Mouse (Mus musculus): ENCODE measurements around the gene Ubp1. TPM values are rescaled to one million over a fixed set of nuclear protein-coding genes. Genes with fewer than 3 reads are reported as not detected.
A peak's percentile ranks its signal among the peaks of the same experiment; 100 is the strongest.

Ubp1 gene
- polyA plus RNA-seq, 2 experiments, result 46.0 to 72.6 TPM

DNA sequence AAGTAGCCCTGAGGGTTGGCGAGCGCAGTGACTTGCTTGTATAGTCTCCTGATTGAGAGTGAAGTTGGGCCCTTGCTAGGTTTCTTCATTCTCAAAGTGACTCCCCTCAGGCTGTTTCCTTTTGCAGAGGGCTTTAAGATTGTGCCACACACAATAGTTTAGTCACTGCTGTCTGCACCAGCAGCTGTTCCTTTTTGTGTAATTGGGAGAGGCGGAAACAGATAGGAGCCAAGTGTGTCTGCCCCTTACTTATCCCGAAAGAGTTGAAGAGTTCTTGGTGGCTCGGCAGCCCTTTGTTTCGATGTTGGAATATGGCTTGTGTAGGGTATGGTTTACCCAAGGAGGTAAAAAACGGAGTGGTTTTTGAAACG is 1.4 kb downstream of the Ubp1 start:
- TF ChIP-seq EP300 (IDR thresholded peaks at IDR 0.05; ENCODE audit: low read depth) (no peak), CTCF (IDR thresholded peaks at IDR 0.05; ENCODE audit: low read depth) (no peak)
- Histone ChIP-seq H3K27ac (peak overlapping the region; percentile 92), H3K36me3 (replicated peaks; ENCODE audit: control insufficient read depth, insufficient read depth, low read depth) (no peaks in the 10 kb centered on the region; the same call in none of the 2 replicates), H3K4me3 (ENCODE audit: insufficient read depth in 1 of 2, low read depth in 2 of 2, low read length in 2 of 2) (peak overlapping the region; percentile 91 to 98), H3K27me3 (ENCODE audit: control insufficient read depth, insufficient read depth, low read length) (no peaks in the 10 kb centered on the region), H3K4me2 (ENCODE audit: low read depth) (peak overlapping the region; percentile 94), H3K9ac (replicated peaks) (peak overlapping the region; percentile 91), H3K9me3 (ENCODE audit: control insufficient read depth, low read length) (no peaks in the 10 kb centered on the region), H3K4me1 (replicated peaks; ENCODE audit: control insufficient read depth in 2 of 2, insufficient read depth in 2 of 2, low read length in 1 of 2) (peaks cover 32 to 43% of the 10 kb centered on the region in 2 experiments)
- DNase-seq (ENCODE audit: low read depth in 3 of 3, low spot score in 3 of 3), result no peak
- WGBS (ENCODE audit: insufficient replicate concordance), result under 1% methylated on average over 8 of the region's 8 CpGs
- ATAC-seq (ENCODE audit: insufficient read depth), result no peak

DNA sequence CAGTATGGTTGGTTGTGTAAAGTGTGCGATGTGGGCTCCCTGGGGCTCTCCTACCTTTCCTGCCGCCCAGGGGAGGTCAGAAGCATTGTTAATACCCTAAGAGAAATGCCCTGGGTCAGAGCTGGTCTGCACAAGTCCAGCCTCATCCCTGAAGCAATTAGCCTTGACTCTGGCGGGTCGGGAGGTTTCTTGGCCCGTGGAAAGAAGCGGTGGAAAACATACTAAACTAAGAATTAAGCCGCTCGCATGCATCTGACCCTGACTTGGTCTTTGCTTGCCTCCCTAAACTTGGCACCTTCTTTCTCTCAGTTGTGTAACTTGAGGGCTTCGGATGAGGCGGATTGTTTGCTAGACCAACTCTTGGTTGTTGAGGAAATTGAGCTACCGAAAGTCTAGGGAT is 1.8 kb downstream of the Ubp1 start:
- DNase-seq (ENCODE audit: low read depth in 3 of 3, low spot score in 3 of 3) (no peak), ATAC-seq (ENCODE audit: insufficient read depth) (no peak)
- Histone ChIP-seq H3K27me3 (ENCODE audit: control insufficient read depth, insufficient read depth, low read length) (no peaks in the 10 kb centered on the region), H3K4me3 (ENCODE audit: insufficient read depth in 1 of 2, low read depth in 2 of 2, low read length in 2 of 2) (peak overlapping the region; percentile 91 to 98), H3K9ac (replicated peaks) (peak overlapping the region; percentile 91), H3K9me3 (ENCODE audit: control insufficient read depth, low read length) (no peaks in the 10 kb centered on the region), H3K4me2 (ENCODE audit: low read depth) (peak overlapping the region; percentile 94), H3K27ac (peak overlapping the region; percentile 92), H3K4me1 (replicated peaks; ENCODE audit: control insufficient read depth in 2 of 2, insufficient read depth in 2 of 2, low read length in 1 of 2) (peaks cover 36 to 46% of the 10 kb centered on the region in 2 experiments), H3K36me3 (replicated peaks; ENCODE audit: control insufficient read depth, insufficient read depth, low read depth) (no peaks in the 10 kb centered on the region; the same call in none of the 2 replicates)
- TF ChIP-seq EP300 (IDR thresholded peaks at IDR 0.05; ENCODE audit: low read depth) (no peak), CTCF (IDR thresholded peaks at IDR 0.05; ENCODE audit: low read depth) (no peak)
- WGBS (ENCODE audit: insufficient replicate concordance), result 14% methylated on average over 11 of the region's 11 CpGs

DNA sequence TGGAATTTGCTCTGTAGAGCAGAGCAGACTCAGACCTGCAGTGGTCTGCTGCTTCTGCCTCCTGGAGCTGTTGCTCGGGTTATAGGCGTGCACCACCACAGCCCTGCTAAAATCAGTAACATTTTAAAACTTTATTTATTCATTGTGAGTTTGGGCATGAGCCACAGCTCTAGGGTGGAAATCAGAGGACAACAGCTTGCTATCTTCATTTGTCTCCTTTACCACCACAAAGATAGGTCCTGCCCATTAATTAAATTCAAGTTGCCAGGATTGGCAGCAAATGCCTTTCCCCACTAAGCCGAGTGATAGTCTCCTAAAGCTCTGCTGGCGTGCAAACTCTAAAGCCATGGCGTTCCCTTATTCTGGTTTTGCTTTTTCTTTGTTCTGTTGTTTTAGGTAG is 4.9 kb downstream of the Ubp1 start:
- Histone ChIP-seq H3K36me3 (replicated peaks; ENCODE audit: control insufficient read depth, insufficient read depth, low read depth) (peaks cover 4% of the 10 kb centered on the region), H3K4me3 (ENCODE audit: insufficient read depth in 1 of 2, low read depth in 2 of 2, low read length in 2 of 2) (no peak overlapping the region), H3K27me3 (ENCODE audit: control insufficient read depth, insufficient read depth, low read length) (no peaks in the 10 kb centered on the region), H3K9me3 (ENCODE audit: control insufficient read depth, low read length) (no peaks in the 10 kb centered on the region), H3K27ac (peak overlapping the region; percentile 44), H3K4me1 (replicated peaks; ENCODE audit: control insufficient read depth in 2 of 2, insufficient read depth in 2 of 2, low read length in 1 of 2) (peaks cover 54 to 70% of the 10 kb centered on the region in 2 experiments), H3K9ac (replicated peaks) (peak overlapping the region; percentile 53; the same call in 1 of the 2 replicates), H3K4me2 (ENCODE audit: low read depth) (peak overlapping the region; percentile 94)
- no peak for ATAC-seq (ENCODE audit: insufficient read depth)
- 46% methylated on average over 5 of the region's 5 CpGs for WGBS (ENCODE audit: insufficient replicate concordance)
- DNase-seq (ENCODE audit: low read depth in 3 of 3, low spot score in 3 of 3), result no peak
- TF ChIP-seq EP300 (IDR thresholded peaks at IDR 0.05; ENCODE audit: low read depth) (no peak), CTCF (IDR thresholded peaks at IDR 0.05; ENCODE audit: low read depth) (no peak)

DNA sequence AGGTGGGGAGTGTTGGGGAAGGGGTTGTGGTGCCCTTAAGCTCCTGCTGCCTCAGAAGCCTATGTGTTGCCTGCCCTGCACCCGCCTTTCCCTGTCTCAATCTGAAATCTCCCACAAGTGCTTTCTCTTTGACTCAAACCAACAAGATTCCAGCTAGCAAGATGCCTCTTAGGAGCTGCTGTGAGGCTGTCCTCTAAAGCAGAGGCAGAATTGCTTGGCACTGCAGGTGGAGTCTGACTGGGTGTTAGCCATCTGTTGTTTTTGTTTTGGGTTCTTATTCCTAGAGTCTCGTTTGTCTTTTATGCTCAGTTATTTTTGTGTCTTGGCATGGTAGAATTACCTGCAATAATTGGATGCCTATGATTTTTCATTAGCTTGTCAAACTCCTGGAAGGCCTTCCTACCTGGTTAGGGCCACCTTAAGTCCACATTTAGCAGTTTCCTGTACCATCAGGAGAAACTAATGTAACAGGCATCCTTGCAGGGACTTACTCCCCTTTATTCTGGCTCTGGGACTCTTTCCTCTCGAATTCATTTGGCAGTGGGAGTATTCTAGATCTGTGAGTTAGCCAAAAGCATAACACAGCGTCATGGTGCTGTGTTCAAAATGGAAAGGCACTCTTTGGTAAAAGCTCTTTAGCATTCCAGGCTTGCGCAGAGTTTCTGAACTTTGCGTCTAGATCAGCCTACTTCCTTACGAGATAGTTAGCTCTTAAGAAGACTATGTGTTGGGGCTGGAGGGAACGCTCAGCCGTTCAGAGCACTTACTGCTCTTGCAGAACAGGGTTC is 8.5 kb downstream of the Ubp1 start:
- Histone ChIP-seq H3K27ac (peak overlapping the region; percentile 92), H3K9ac (replicated peaks) (no peak overlapping the region), H3K27me3 (ENCODE audit: control insufficient read depth, insufficient read depth, low read length) (no peaks in the 10 kb centered on the region), H3K9me3 (ENCODE audit: control insufficient read depth, low read length) (no peaks in the 10 kb centered on the region), H3K4me2 (ENCODE audit: low read depth) (no peak overlapping the region), H3K36me3 (replicated peaks; ENCODE audit: control insufficient read depth, insufficient read depth, low read depth) (peaks cover 4% of the 10 kb centered on the region), H3K4me1 (replicated peaks; ENCODE audit: control insufficient read depth in 2 of 2, insufficient read depth in 2 of 2, low read length in 1 of 2) (peaks cover 73 to 85% of the 10 kb centered on the region in 2 experiments), H3K4me3 (ENCODE audit: insufficient read depth in 1 of 2, low read depth in 2 of 2, low read length in 2 of 2) (no peak overlapping the region)
- DNase-seq (ENCODE audit: low read depth in 3 of 3, low spot score in 3 of 3) (no peak), ATAC-seq (ENCODE audit: insufficient read depth) (no peak)
- WGBS (ENCODE audit: insufficient replicate concordance), result 81% methylated on average over 9 of the region's 9 CpGs
- TF ChIP-seq EP300 (IDR thresholded peaks at IDR 0.05; ENCODE audit: low read depth), result no peak
- no peak for TF ChIP-seq CTCF (IDR thresholded peaks at IDR 0.05; ENCODE audit: low read depth)

DNA sequence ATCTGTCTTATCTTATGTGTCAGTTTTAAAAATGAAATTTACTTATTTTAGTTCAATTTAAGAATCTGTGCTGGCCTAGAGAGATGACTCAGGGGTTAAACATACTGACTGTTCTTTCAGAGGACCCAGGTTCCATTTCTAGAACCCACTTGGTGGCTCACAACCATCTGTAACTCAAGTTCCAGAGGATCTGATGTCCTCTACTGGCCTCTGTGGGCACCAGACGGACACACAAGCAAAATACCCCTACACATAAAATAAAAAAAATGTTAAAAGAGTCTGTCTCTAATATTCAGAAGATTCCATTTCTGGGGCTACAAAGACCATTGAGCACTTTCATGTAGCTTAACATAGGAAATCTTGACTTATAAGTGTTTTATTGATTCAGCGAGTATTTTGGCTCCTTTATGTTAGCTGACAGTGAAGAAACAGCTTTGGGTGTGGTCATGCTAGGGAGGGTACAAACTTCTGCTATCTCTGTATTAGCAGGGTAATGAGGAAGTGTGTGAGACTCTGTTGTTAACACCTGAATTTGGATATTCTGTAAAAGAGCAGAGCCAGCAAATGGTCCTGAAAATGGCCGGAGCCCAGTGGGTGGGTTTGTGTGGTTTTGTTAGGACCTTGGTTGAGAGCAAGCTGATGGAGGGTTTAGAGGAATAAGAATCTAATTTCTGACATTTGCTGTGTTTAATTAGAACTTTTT is 10.5 kb downstream of the Ubp1 start:
- no peaks in the 10 kb centered on the region for H3K27me3 ChIP-seq (ENCODE audit: control insufficient read depth, insufficient read depth, low read length)
- peak overlapping the region; percentile 31 to 38 for H3K4me3 ChIP-seq (ENCODE audit: insufficient read depth in 1 of 2, low read depth in 2 of 2, low read length in 2 of 2)
- peak overlapping the region; percentile 92 for H3K27ac ChIP-seq
- H3K36me3 ChIP-seq (replicated peaks; ENCODE audit: control insufficient read depth, insufficient read depth, low read depth), result peaks cover 16% of the 10 kb centered on the region
- TF ChIP-seq EP300 (IDR thresholded peaks at IDR 0.05; ENCODE audit: low read depth) (peak; percentile 47; the same call in 1 of the 2 replicates), CTCF (IDR thresholded peaks at IDR 0.05; ENCODE audit: low read depth) (peak; percentile 41; the same call in 1 of the 2 replicates)
- peak overlapping the region; percentile 66 for H3K9ac ChIP-seq (replicated peaks)
- H3K4me2 ChIP-seq (ENCODE audit: low read depth), result peak overlapping the region; percentile 74
- DNase-seq (ENCODE audit: low read depth in 3 of 3, low spot score in 3 of 3) (peak; percentile 49 to 63 (median 55)), ATAC-seq (ENCODE audit: insufficient read depth) (peak; percentile 93)
- 23% methylated on average over 3 of the region's 3 CpGs for WGBS (ENCODE audit: insufficient replicate concordance)
- H3K4me1 ChIP-seq (replicated peaks; ENCODE audit: control insufficient read depth in 2 of 2, insufficient read depth in 2 of 2, low read length in 1 of 2), result peaks cover 60 to 68% of the 10 kb centered on the region in 2 experiments
- H3K9me3 ChIP-seq (ENCODE audit: control insufficient read depth, low read length), result no peaks in the 10 kb centered on the region

Data from liver, embryonic 14.5 days (tissue).